Mouse (Mus musculus): Measurements from ENCODE around the gene Ppat.

GRCm38 (mm10) chr5:76941975-76942374 lies 9.4 kb downstream of the Ppat start:
- no peak for TF ChIP-seq JUND (IDR thresholded peaks at IDR 0.05; ENCODE audit: low read depth, low read length)
- TF ChIP-seq BHLHE40 (IDR thresholded peaks at IDR 0.05; ENCODE audit: borderline replicate concordance, low read depth, low read length) = no peak
- no peak for TF ChIP-seq ELF1 (IDR thresholded peaks at IDR 0.05; ENCODE audit: low read depth, low read length)
- TF ChIP-seq POLR2A (IDR thresholded peaks at IDR 0.05; ENCODE audit: control insufficient read depth in 1 of 2, insufficient read depth in 1 of 2, low read depth in 1 of 2, low read length in 2 of 2, poor library complexity in 1 of 2) = no peak
- TF ChIP-seq GATA1 (IDR thresholded peaks at IDR 0.05; ENCODE audit: low read depth, low read length) = no peak
- no peak for TF ChIP-seq CTCF (IDR thresholded peaks at IDR 0.05 in 2 of 3, conservative IDR thresholded peaks at IDR 0.05 in 1 of 3; ENCODE audit: control insufficient read depth in 1 of 3, insufficient read depth in 1 of 3, low read depth in 2 of 3, low read length in 3 of 3, poor library complexity in 1 of 3, severe bottlenecking in 1 of 3)
- TF ChIP-seq TAL1 (IDR thresholded peaks at IDR 0.05; ENCODE audit: low read length) = no peak
- no peak for TF ChIP-seq USF1 (IDR thresholded peaks at IDR 0.05; ENCODE audit: low read depth, low read length)
- TF ChIP-seq E2F4 (IDR thresholded peaks at IDR 0.05; ENCODE audit: borderline replicate concordance, low read depth, low read length) = no peak
- TF ChIP-seq POLR2AphosphoS5 (IDR thresholded peaks at IDR 0.05; ENCODE audit: borderline replicate concordance, low read depth, low read length) = no peak
- TF ChIP-seq MXI1 (IDR thresholded peaks at IDR 0.05; ENCODE audit: low read depth, low read length) = no peak
- TF ChIP-seq TBP (IDR thresholded peaks at IDR 0.05; ENCODE audit: low read depth, low read length) = no peak
- TF ChIP-seq MAFK (IDR thresholded peaks at IDR 0.05; ENCODE audit: borderline replicate concordance, low read depth, low read length) = no peak
- no peak for TF ChIP-seq EP300 (IDR thresholded peaks at IDR 0.05; ENCODE audit: low read depth in 1 of 2, low read length in 2 of 2)
